Mouse (Mus musculus) cerebellum, postnatal 36 days (tissue): ENCODE measurements around the gene Gm16253.
A peak's percentile ranks its signal among the peaks of the same experiment; 100 is the strongest.
"Not testable (repeated sequence)": the region's sequence is repeated elsewhere in the genome, so short reads cannot be mapped to it uniquely, and the experiment has no call there.

Experiments used
- DNase-seq, 2 experiments: peaks; one replicate each; pipeline ENCODE4 v3.0.0; 2021 to 2022; ENCODE audit warnings: mixed read lengths in 2 of 2

The Gm16253 gene

DNA sequence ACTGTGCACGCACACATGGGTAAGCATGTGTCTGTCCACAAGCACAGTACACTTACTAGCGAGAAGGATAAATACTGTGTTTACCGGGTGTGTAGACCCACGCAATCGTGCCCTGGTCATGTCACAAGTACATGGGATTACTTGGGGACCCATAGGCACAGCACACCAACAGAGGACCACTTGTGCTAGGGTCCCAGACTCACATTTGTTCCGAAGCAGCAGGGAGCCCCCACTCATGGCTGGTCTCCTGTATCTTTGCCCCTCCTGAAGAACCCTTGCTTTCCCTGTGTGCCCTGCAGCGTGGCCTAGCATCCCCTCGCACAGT, 22.2 kb downstream of the Gm16253 start:
- DNase-seq = no peak

GRCm38 (mm10) chr3:96599411-96599810, 22.6 kb downstream of the Gm16253 start:
- no peak for DNase-seq

- DNase-seq = peak; percentile 87 to 89
Observed at GRCm38 (mm10) chr3:96600639-96601250, 24.0 kb downstream of the Gm16253 start, which contains the start of gene Lix1l. Gene Lix1l (plus strand): TSS chr3:96601149.

DNA sequence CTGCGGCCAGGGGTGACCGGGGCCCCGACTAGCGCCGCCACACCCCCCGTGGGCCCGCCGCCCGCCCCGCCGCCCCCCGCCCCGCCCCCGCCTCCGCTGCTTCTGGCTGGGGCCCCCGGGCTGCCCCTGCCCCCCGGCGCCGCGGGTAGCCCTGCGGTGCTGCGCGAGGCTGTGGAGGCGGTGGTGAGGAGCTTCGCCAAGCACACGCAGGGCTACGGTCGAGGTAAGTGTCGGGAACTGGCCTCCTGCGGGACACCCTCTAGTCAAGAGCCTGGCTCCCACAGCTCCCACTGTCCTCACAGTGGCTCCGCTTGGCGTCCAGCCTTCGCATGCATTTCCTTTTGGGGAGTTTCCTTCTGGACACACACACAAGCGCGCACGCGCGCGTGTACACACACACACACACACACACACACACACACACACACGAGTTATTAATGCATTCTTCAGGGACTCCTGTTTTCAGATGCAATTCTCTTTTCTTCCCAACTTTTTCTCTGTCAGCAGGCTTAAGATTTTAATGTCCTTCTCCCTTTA, 24.5 kb downstream of the Gm16253 start:
- DNase-seq = peak; percentile 68 to 71

GRCm38 (mm10) chr3:96601941-96602703, 25.3 kb downstream of the Gm16253 start:
- DNase-seq = no peak

GRCm38 (mm10) chr3:96602704-96603084, 25.9 kb downstream of the Gm16253 start:
- no peak for DNase-seq

DNA sequence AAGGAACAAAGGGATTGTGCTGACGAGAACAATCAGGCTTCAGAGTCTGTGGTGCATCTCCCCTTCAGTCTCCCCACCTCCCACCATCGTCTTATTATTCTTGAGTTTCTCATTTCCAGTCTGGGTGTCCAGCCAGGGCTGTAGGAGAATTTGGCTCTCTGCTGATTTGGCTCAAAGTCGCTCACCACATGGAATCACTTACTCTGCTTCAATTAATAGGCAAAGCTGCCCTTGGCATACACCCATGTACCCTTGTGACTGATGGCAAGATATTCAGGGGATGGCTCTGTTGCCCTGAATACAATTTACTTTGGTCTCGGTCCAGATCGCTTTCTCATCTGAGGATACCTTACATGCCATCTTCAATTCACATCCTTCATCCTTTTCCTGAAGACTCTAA, 26.5 kb downstream of the Gm16253 start:
- peak; percentile 42 to 59 for DNase-seq

GRCm38 (mm10) chr3:96606007-96606406, 29.2 kb downstream of the Gm16253 start:
- DNase-seq = not testable (repeated sequence)

GRCm38 (mm10) chr3:96606618-96607017, 29.8 kb downstream of the Gm16253 start:
- no peak for DNase-seq

GRCm38 (mm10) chr3:96617941-96618340, 41.2 kb downstream of the Gm16253 start:
- no peak for DNase-seq

- no peak for DNase-seq
Observed at GRCm38 (mm10) chr3:96623201-96623600, 46.4 kb downstream of the Gm16253 start.

- DNase-seq = peak; percentile 95 to 98
Observed at GRCm38 (mm10) chr3:96629729-96630600, 53.2 kb downstream of the Gm16253 start, which contains the start of gene Rbm8a. Gene Rbm8a (plus strand): TSS chr3:96629933.
